Mouse (Mus musculus) CH12.LX (cell line): Measurements from ENCODE around the gene Cdk17. TPM values are rescaled to one million over a fixed set of nuclear protein-coding genes. Genes with fewer than 3 reads are reported as not detected.

Experiments
- DNase-seq: peaks from one replicate; pipeline ENCODE4 v3.0.0-alpha.2; 2013; ENCODE audit errors: extremely low read depth
- H3K27ac ChIP-seq: 2 replicates; pipeline ENCODE4 v1.5.1; 2012; ENCODE audit warnings: low read depth, mild to moderate bottlenecking, control low read depth, moderate library complexity; ENCODE audit not compliant: insufficient read depth
- H3K27me3 ChIP-seq: replicated peaks from 2 replicates; pipeline ENCODE3; 2012; ENCODE audit warnings: inconsistent platforms
- H3K36me3 ChIP-seq, 2 experiments: replicated peaks in 1 of 2; 2 replicates each; pipeline versions ENCODE3 to v1.6.1; 2012; ENCODE audit warnings: inconsistent platforms in 1 of 2, low read length in 1 of 2, mild to moderate bottlenecking in 1 of 2, mixed read lengths in 1 of 2, moderate library complexity in 1 of 2; ENCODE audit not compliant: control insufficient read depth in 1 of 2, insufficient read depth in 1 of 2
- H3K4me1 ChIP-seq, 2 experiments: 2 replicates each; pipeline ENCODE4 v1.6.1; 2012; ENCODE audit warnings: inconsistent platforms in 1 of 2, moderate library complexity in 1 of 2; ENCODE audit not compliant: insufficient read depth in 2 of 2, control insufficient read depth in 1 of 2
- H3K4me2 ChIP-seq: 2 replicates; pipeline ENCODE4 v1.6.1; 2012; ENCODE audit warnings: low read depth, mild to moderate bottlenecking, control low read depth; ENCODE audit not compliant: poor library complexity, insufficient read depth, severe bottlenecking
- H3K4me3 ChIP-seq, 3 experiments: fragments of 150-350 bp in 1 of 3; sonication (generic) in 1 of 3; replicated peaks in 1 of 3; 2 replicates each; pipeline versions ENCODE3 to v1.5.1; 2011 to 2012; ENCODE audit warnings: low read depth in 2 of 3, low read length in 2 of 3, mild to moderate bottlenecking in 2 of 3, moderate library complexity in 2 of 3, control low read depth in 1 of 3, improper control_type of control experiment in 1 of 3, inconsistent platforms in 1 of 3, mixed read lengths in 1 of 3; ENCODE audit not compliant: poor library complexity in 1 of 3
- H3K79me2 ChIP-seq: replicated peaks from 2 replicates; pipeline ENCODE4 v1.6.1; 2012; ENCODE audit warnings: mild to moderate bottlenecking, moderate library complexity; ENCODE audit not compliant: control insufficient read depth, poor library complexity, insufficient read depth, severe bottlenecking; ENCODE audit errors: extremely low read depth
- H3K9ac ChIP-seq: 2 replicates; pipeline ENCODE4 v1.6.1; 2012; ENCODE audit warnings: low read depth, mild to moderate bottlenecking, control low read depth, moderate library complexity; ENCODE audit not compliant: insufficient read depth
- H3K9me3 ChIP-seq: replicated peaks from 2 replicates; pipeline ENCODE3; 2012; ENCODE audit warnings: low read length, inconsistent platforms, mixed read lengths
- CTCF ChIP-seq, 2 experiments: IDR thresholded peaks in 1 of 2; conservative IDR thresholded peaks in 1 of 2; 2 replicates each; pipeline ENCODE4 v1.5.1; 2011 to 2012; ENCODE audit warnings: low read depth in 2 of 2, low read length in 2 of 2, improper control_type of control experiment in 1 of 2, inconsistent platforms in 1 of 2, mild to moderate bottlenecking in 1 of 2, moderate library complexity in 1 of 2
- ETS1 ChIP-seq: conservative IDR thresholded peaks from 2 replicates; pipeline ENCODE4 v1.6.1; 2012; ENCODE audit warnings: low read depth, mild to moderate bottlenecking, inconsistent platforms, low read length, improper control_type of control experiment, moderate library complexity
- GABPA ChIP-seq: IDR thresholded peaks from 2 replicates; pipeline ENCODE4 v1.6.1; 2012; ENCODE audit warnings: low read depth, low read length, improper control_type of control experiment, inconsistent platforms; ENCODE audit not compliant: insufficient replicate concordance
- IRF4 ChIP-seq: IDR thresholded peaks from 2 replicates; pipeline ENCODE4 v1.6.1; 2014; ENCODE audit warnings: low read depth, mild to moderate bottlenecking, inconsistent platforms, low read length, improper control_type of control experiment
- JUN ChIP-seq: IDR thresholded peaks from 2 replicates; pipeline ENCODE4 v1.6.1; 2011; ENCODE audit warnings: low read depth, mild to moderate bottlenecking, low read length, improper control_type of control experiment, moderate library complexity; ENCODE audit not compliant: insufficient read depth
- JUND ChIP-seq: conservative IDR thresholded peaks from 2 replicates; pipeline ENCODE4 v1.6.1; 2011; ENCODE audit warnings: low read depth, low read length, improper control_type of control experiment
- MAZ ChIP-seq: IDR thresholded peaks from 2 replicates; pipeline ENCODE4 v1.6.1; 2012; ENCODE audit warnings: low read depth, mild to moderate bottlenecking, inconsistent platforms, low read length, improper control_type of control experiment, moderate library complexity
- MEF2A ChIP-seq: IDR thresholded peaks from 2 replicates; pipeline ENCODE4 v1.6.1; 2014; ENCODE audit warnings: low read depth, mild to moderate bottlenecking, inconsistent platforms, low read length, improper control_type of control experiment, borderline replicate concordance
- MXI1 ChIP-seq: IDR thresholded peaks from 2 replicates; pipeline ENCODE4 v1.6.1; 2011; ENCODE audit warnings: mild to moderate bottlenecking, low read depth, low read length, improper control_type of control experiment
- MYC ChIP-seq: IDR thresholded peaks from 2 replicates; pipeline ENCODE4 v1.6.1; 2011; ENCODE audit warnings: low read depth, mild to moderate bottlenecking, improper control_type of control experiment, low read length
- NELFE ChIP-seq: IDR thresholded peaks from 2 replicates; pipeline ENCODE4 v1.6.1; 2011; ENCODE audit warnings: low read depth, low read length, improper control_type of control experiment
- NRF1 ChIP-seq: IDR thresholded peaks from 2 replicates; pipeline ENCODE4 v1.6.1; 2014; ENCODE audit warnings: low read depth, mild to moderate bottlenecking, inconsistent platforms, low read length, improper control_type of control experiment, moderate library complexity
- POLR2A ChIP-seq: IDR thresholded peaks from 2 replicates; pipeline ENCODE4 v1.6.1; 2011; ENCODE audit warnings: low read depth, mild to moderate bottlenecking, improper control_type of control experiment, low read length
- POLR2AphosphoS2 ChIP-seq: IDR thresholded peaks from 2 replicates; pipeline ENCODE4 v1.6.1; 2011; ENCODE audit warnings: low read depth, low read length, improper control_type of control experiment
- RAD21 ChIP-seq: IDR thresholded peaks from 2 replicates; pipeline ENCODE4 v1.6.1; 2011; ENCODE audit warnings: low read depth, mild to moderate bottlenecking, low read length, improper control_type of control experiment, moderate library complexity
- TCF12 ChIP-seq: IDR thresholded peaks from 2 replicates; pipeline ENCODE4 v1.6.1; 2014; ENCODE audit warnings: low read depth, mild to moderate bottlenecking, inconsistent platforms, low read length, improper control_type of control experiment
- UBTF ChIP-seq: IDR thresholded peaks from 2 replicates; pipeline ENCODE4 v1.6.1; 2012; ENCODE audit warnings: low read depth, mild to moderate bottlenecking, inconsistent platforms, low read length, improper control_type of control experiment, moderate library complexity
- USF2 ChIP-seq: conservative IDR thresholded peaks from 2 replicates; pipeline ENCODE4 v1.6.1; 2011; ENCODE audit warnings: low read depth, low read length, improper control_type of control experiment
- ZC3H11A ChIP-seq: IDR thresholded peaks from 2 replicates; pipeline ENCODE4 v1.6.1; 2012; ENCODE audit warnings: low read depth, mild to moderate bottlenecking, inconsistent platforms, low read length, improper control_type of control experiment
- ZMIZ1 ChIP-seq: IDR thresholded peaks from 2 replicates; pipeline ENCODE4 v1.6.1; 2012; ENCODE audit warnings: low read depth, mild to moderate bottlenecking, inconsistent platforms, low read length, improper control_type of control experiment
- dilution Hi-C: fragments of 300-500 bp; cut with MboI; formaldehyde crosslinking; loops from 2 replicates; pipeline ENCODE4 v1.14.3; 2020; ENCODE audit warnings: low sequenced_read_pairs; ENCODE audit not compliant: extremely low pct_unique_long_range_greater_than_20kb, extremely low pct_ligation_motif_present
- in situ Hi-C: fragments of 300-500 bp; cut with MboI; formaldehyde crosslinking; loops from 3 replicates; pipeline ENCODE4 v1.14.3; 2019; ENCODE audit warnings: low sequenced_read_pairs, low pct_ligation_motif_present, low pct_unique_long_range_greater_than_20kb, mixed read lengths
- polyA plus RNA-seq: library from polyadenylated mRNA; unstranded; fragments of >175 nt; gene quantifications from 2 replicates; pipeline ENCODE4 v1.2.1, GENCODE M21; 2012; ENCODE audit warnings: low read depth; ENCODE audit not compliant: insufficient read length
- total RNA-seq, 2 experiments: library from RNA; depleted of rRNA; stranded (reverse); fragments of 300-350 nt in 1 of 2; fragments of >200 nt in 1 of 2; gene quantifications; 2 replicates each; pipeline ENCODE4 v1.2.3; 2012 to 2014

Cdk17 gene
- total and polyA plus RNA-seq, 3 experiments: 23.4 to 51.3 (median 28.5) TPM

DNA sequence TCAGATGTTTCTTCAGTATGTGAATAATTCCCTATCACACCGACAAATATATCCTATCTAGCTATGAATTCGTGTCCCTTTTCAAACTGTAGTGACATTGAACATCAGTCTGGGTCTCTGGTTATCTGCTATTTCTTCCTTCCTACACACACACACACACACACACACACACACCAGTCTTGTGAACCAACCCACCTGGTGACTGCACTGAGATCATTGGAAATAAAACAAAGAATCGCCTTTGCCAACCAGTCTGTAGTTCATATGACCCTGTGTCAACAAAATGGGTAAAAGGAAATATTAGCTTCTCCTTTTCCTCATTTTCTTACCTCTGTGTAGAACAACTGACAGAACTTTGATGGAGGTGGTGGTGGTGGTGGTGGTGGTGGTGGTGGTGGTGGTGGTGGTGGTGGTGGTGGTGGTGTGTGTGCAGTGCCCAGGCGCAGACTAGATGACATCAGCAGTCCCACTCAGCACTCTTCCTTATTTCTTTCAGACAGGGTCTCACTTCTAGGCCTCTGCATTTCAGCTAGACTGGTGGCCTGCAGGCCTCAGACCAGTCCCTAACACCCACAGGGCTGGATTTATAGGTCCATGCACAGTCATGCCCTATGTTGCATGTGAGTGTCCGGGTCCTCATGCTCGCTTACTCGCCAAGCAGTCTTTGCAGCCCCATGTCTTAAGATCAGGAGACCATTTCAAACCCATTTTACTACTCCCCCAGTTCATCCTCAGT, 85.7 kb downstream of the Cdk17 start:
- Histone ChIP-seq H3K4me1 (peaks cover 0 to 50% of the 10 kb centered on the region in 2 experiments; a peak in 2 of 4 replicates), H3K9me3 (no peaks in the 10 kb centered on the region), H3K27me3 (no peaks in the 10 kb centered on the region), H3K79me2 (no peaks in the 10 kb centered on the region), H3K9ac (no peak overlapping the region), H3K27ac (no peak overlapping the region)
- dilution Hi-C loops: no loop called here
- DNase-seq: no peak
- in situ Hi-C loops: no loop called here
- 0 out of 2 replicates have a peak, but pooled peaks have one; percentile 17 for TF ChIP-seq POLR2A
- no peak for TF ChIP-seq NELFE
- no peak for TF ChIP-seq RAD21
- TF ChIP-seq, all 38 proteins: peak for 1
- Histone ChIP-seq H3K4me2 (no peak overlapping the region), H3K4me3 (no peak overlapping the region), H3K36me3 (peaks cover 36 to 78% of the 10 kb centered on the region in 2 experiments)

DNA sequence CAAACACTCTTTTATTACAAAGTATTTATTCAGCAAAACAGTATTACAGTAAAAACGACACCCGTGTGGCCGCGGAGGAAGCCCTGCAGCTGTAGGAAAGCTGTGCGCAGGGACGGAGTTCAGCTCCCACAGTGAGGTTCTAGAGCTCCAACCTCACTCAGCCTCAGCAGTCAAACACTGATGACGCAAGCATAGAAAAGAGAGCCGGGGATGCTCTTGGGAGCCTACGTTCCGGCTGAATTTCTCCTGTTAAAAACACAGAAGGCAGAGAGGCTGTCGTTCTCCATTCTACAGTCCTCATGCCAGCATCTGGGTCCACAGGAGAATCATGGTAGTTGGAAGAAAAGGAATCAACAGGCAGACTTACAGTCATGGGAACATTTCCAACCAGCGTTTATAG, 86.7 kb downstream of the Cdk17 start:
- Histone ChIP-seq H3K4me1 (peaks cover 0 to 40% of the 10 kb centered on the region in 2 experiments; a peak in 2 of 4 replicates), H3K9me3 (no peaks in the 10 kb centered on the region), H3K4me3 (no peak overlapping the region), H3K27me3 (no peaks in the 10 kb centered on the region), H3K79me2 (no peaks in the 10 kb centered on the region), H3K27ac (no peak overlapping the region), H3K9ac (no peak overlapping the region), H3K36me3 (peaks cover 39 to 78% of the 10 kb centered on the region in 2 experiments), H3K4me2 (no peak overlapping the region)
- in situ Hi-C loops: no loop called here
- no peak for DNase-seq
- no peak for TF ChIP-seq MXI1
- no peak for TF ChIP-seq MEF2A
- TF ChIP-seq JUN: no peak
- TF ChIP-seq ETS1: no peak
- no peak for TF ChIP-seq JUND
- no peak for TF ChIP-seq TCF12
- no peak for TF ChIP-seq IRF4
- TF ChIP-seq CTCF (conservative IDR thresholded peaks at IDR 0.05 in 1 of 2, IDR thresholded peaks at IDR 0.05 in 1 of 2; ENCODE audit: low read depth in 2 of 2, low read length in 2 of 2): no peak
- dilution Hi-C loops: no loop called here

DNA sequence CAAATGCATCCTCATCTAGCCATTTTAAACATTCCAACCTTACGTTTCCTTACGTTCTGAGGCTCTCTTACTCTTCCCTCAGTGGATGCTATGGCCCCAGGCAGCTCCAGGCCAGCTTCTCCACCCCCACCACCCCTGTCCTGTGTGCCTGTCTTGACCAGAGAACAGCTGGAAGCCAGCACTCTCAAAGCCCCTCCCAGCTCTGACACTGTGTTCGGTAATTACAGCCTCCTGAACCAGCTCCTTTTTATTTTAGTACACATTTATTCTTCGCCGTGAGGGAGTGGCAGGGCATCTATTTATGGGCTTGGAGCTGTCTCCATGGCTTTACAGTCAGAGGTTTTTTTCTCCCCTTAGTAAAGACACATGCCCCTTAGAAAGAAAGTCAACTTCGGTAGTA, 87.2 kb downstream of the Cdk17 start:
- H3K9ac ChIP-seq: no peak overlapping the region
- peaks cover 0 to 37% of the 10 kb centered on the region in 2 experiments; a peak in 2 of 4 replicates for H3K4me1 ChIP-seq
- dilution Hi-C loops: no loop called here
- TF ChIP-seq MXI1 (no peak), UBTF (no peak), POLR2A (no peak), ZMIZ1 (no peak), ZC3H11A (no peak), USF2 (no peak), GABPA (no peak), ETS1 (no peak), TCF12 (no peak), RAD21 (no peak), IRF4 (no peak), MEF2A (no peak), MYC (no peak), POLR2AphosphoS2 (no peak), NELFE (no peak), NRF1 (no peak), MAZ (no peak)
- no peaks in the 10 kb centered on the region for H3K79me2 ChIP-seq
- no peaks in the 10 kb centered on the region for H3K27me3 ChIP-seq
- no peaks in the 10 kb centered on the region for H3K9me3 ChIP-seq
- no peak for DNase-seq
- H3K4me2 ChIP-seq: no peak overlapping the region
- no peak overlapping the region for H3K4me3 ChIP-seq
- in situ Hi-C loops: no loop called here
- peaks cover 42 to 81% of the 10 kb centered on the region in 2 experiments for H3K36me3 ChIP-seq
- H3K27ac ChIP-seq: no peak overlapping the region
